Mouse (Mus musculus): ENCODE data around the gene Psmb10. TPM values are rescaled to one million over a fixed set of nuclear protein-coding genes. Genes with fewer than 3 reads are reported as not detected.

The Psmb10 gene
- polyA plus RNA-seq, 1 experiment from 2014 or later, result 29.1 TPM

- WGBS, result 72% methylated on average over 14 of the region's 14 CpGs
- no peak for DNase-seq (ENCODE audit: low spot score)
- no peak overlapping the region for H3K4me3 ChIP-seq
Measured at GRCm38 (mm10) chr8:105961101-105961500, 22.9 kb upstream of the Psmb10 start.

GRCm38 (mm10) chr8:105959350-105959749, 21.1 kb upstream of the Psmb10 start:
- Histone ChIP-seq H3K9me3 (replicated peaks) (no peaks in the 10 kb centered on the region), H3K27ac (replicated peaks) (no peak overlapping the region), H3K4me1 (peaks cover 2% of the 10 kb centered on the region), H3K27me3 (ENCODE audit: low read depth, poor library complexity, severe bottlenecking) (peaks cover 10% of the 10 kb centered on the region), H3K4me3 (no peak overlapping the region), H3K36me3 (peaks cover 14% of the 10 kb centered on the region)
- DNase-seq (ENCODE audit: low spot score), result no peak
- WGBS, result 93% methylated on average over 7 of the region's 7 CpGs

More at GRCm38 (mm10) chr8:105961101-105961500, 22.9 kb upstream of the Psmb10 start:
- peaks cover 9% of the 10 kb centered on the region for H3K36me3 ChIP-seq
- peaks cover 20% of the 10 kb centered on the region for H3K4me1 ChIP-seq
- peaks cover 28% of the 10 kb centered on the region for H3K27me3 ChIP-seq (ENCODE audit: low read depth, poor library complexity, severe bottlenecking)
- no peaks in the 10 kb centered on the region for H3K9me3 ChIP-seq (replicated peaks)
- H3K27ac ChIP-seq (replicated peaks), result no peak overlapping the region

GRCm38 (mm10) chr8:105957813-105958212, 19.6 kb upstream of the Psmb10 start:
- Histone ChIP-seq H3K36me3 (peaks cover 23% of the 10 kb centered on the region), H3K4me1 (no peaks in the 10 kb centered on the region; the same call in 1 of the 2 replicates), H3K9me3 (replicated peaks) (no peaks in the 10 kb centered on the region), H3K27me3 (ENCODE audit: low read depth, poor library complexity, severe bottlenecking) (no peaks in the 10 kb centered on the region), H3K27ac (replicated peaks) (no peak overlapping the region), H3K4me3 (no peak overlapping the region)
- WGBS, result 80% methylated on average over 3 of the region's 4 CpGs
- no peak for DNase-seq (ENCODE audit: low spot score)

- Histone ChIP-seq H3K36me3 (peaks cover 29% of the 10 kb centered on the region), H3K27me3 (ENCODE audit: low read depth, poor library complexity, severe bottlenecking) (no peaks in the 10 kb centered on the region), H3K4me3 (no peak overlapping the region), H3K4me1 (no peaks in the 10 kb centered on the region; the same call in 1 of the 2 replicates), H3K9me3 (replicated peaks) (no peaks in the 10 kb centered on the region), H3K27ac (replicated peaks) (no peak overlapping the region)
- no peak for DNase-seq (ENCODE audit: low spot score)
- 87% methylated on average over 4 of the region's 4 CpGs for WGBS
Measured at GRCm38 (mm10) chr8:105956556-105956955, 18.3 kb upstream of the Psmb10 start.

GRCm38 (mm10) chr8:105951057-105951659, 12.9 kb upstream of the Psmb10 start:
- WGBS, result 59% methylated on average over 7 of the region's 7 CpGs
- Histone ChIP-seq H3K9me3 (replicated peaks) (no peaks in the 10 kb centered on the region), H3K4me1 (0 out of 2 replicates have a peak, but pooled peaks cover 4% of the 10 kb centered on the region), H3K4me3 (no peak overlapping the region), H3K27ac (replicated peaks) (no peak overlapping the region), H3K36me3 (peaks cover 73% of the 10 kb centered on the region), H3K27me3 (ENCODE audit: low read depth, poor library complexity, severe bottlenecking) (no peaks in the 10 kb centered on the region)
- DNase-seq (ENCODE audit: low spot score), result no peak

- Histone ChIP-seq H3K27me3 (ENCODE audit: low read depth, poor library complexity, severe bottlenecking) (no peaks in the 10 kb centered on the region), H3K4me1 (0 out of 2 replicates have a peak, but pooled peaks cover 4% of the 10 kb centered on the region), H3K4me3 (no peak overlapping the region), H3K36me3 (peaks cover 85% of the 10 kb centered on the region), H3K27ac (replicated peaks) (no peak overlapping the region), H3K9me3 (replicated peaks) (no peaks in the 10 kb centered on the region)
- DNase-seq (ENCODE audit: low spot score), result no peak
- 96% methylated on average over 10 of the region's 10 CpGs for WGBS
Measured at GRCm38 (mm10) chr8:105949350-105949749, 11.1 kb upstream of the Psmb10 start.

GRCm38 (mm10) chr8:105943321-105943739, 5.1 kb upstream of the Psmb10 start, which contains the start of gene Lcat:
Gene Lcat, minus strand, starts transcription at chr8:105943382.
- Histone ChIP-seq H3K9me3 (replicated peaks) (no peaks in the 10 kb centered on the region), H3K4me3 (no peak within 1 kb of the TSS), H3K36me3 (peaks cover 52% of the 10 kb centered on the region), H3K27ac (replicated peaks) (peak within 1 kb of the TSS; percentile 13; the same call in 1 of the 2 replicates), H3K27me3 (ENCODE audit: low read depth, poor library complexity, severe bottlenecking) (no peaks in the 10 kb centered on the region), H3K4me1 (peaks cover under 1% of the 10 kb centered on the region)
- WGBS, result 69% methylated on average over 8 of the region's 8 CpGs
- no peak for DNase-seq (ENCODE audit: low spot score)

- 91% methylated on average over 5 of the region's 5 CpGs for WGBS
Measured at GRCm38 (mm10) chr8:105942542-105942941, 4.3 kb upstream of the Psmb10 start.

GRCm38 (mm10) chr8:105942026-105942425, 3.8 kb upstream of the Psmb10 start:
- WGBS, result 92% methylated on average over 11 of the region's 11 CpGs
- Histone ChIP-seq H3K27me3 (ENCODE audit: low read depth, poor library complexity, severe bottlenecking) (no peaks in the 10 kb centered on the region), H3K4me1 (peaks cover 9% of the 10 kb centered on the region), H3K4me3 (no peak overlapping the region), H3K36me3 (peaks cover 39% of the 10 kb centered on the region), H3K27ac (replicated peaks) (no peak overlapping the region), H3K9me3 (replicated peaks) (no peaks in the 10 kb centered on the region)
- DNase-seq (ENCODE audit: low spot score), result no peak

More at GRCm38 (mm10) chr8:105942542-105942941, 4.3 kb upstream of the Psmb10 start:
- no peak overlapping the region for H3K4me3 ChIP-seq
- no peaks in the 10 kb centered on the region for H3K27me3 ChIP-seq (ENCODE audit: low read depth, poor library complexity, severe bottlenecking)
- no peak overlapping the region for H3K27ac ChIP-seq (replicated peaks)
- H3K4me1 ChIP-seq, result peaks cover 9% of the 10 kb centered on the region
- H3K36me3 ChIP-seq, result peaks cover 44% of the 10 kb centered on the region
- DNase-seq (ENCODE audit: low spot score), result no peak
- no peaks in the 10 kb centered on the region for H3K9me3 ChIP-seq (replicated peaks)

- WGBS, result 2% methylated on average over 33 of the region's 33 CpGs
- H3K36me3 ChIP-seq, result no peaks in the 10 kb centered on the region; the same call in 1 of the 2 replicates
- DNase-seq (ENCODE audit: low spot score), result peak; percentile 32
- peak overlapping the region; percentile 86 for H3K4me3 ChIP-seq
- peak overlapping the region; percentile 92 for H3K27ac ChIP-seq (replicated peaks)
- no peaks in the 10 kb centered on the region for H3K9me3 ChIP-seq (replicated peaks)
- H3K4me1 ChIP-seq, result peaks cover 25% of the 10 kb centered on the region
- H3K27me3 ChIP-seq (ENCODE audit: low read depth, poor library complexity, severe bottlenecking), result no peaks in the 10 kb centered on the region
Measured at GRCm38 (mm10) chr8:105937496-105938305, 543 bp downstream of the Psmb10 start.

- Histone ChIP-seq H3K27ac (replicated peaks) (peak overlapping the region; percentile 92), H3K4me1 (peaks cover 25% of the 10 kb centered on the region), H3K27me3 (ENCODE audit: low read depth, poor library complexity, severe bottlenecking) (no peaks in the 10 kb centered on the region), H3K9me3 (replicated peaks) (no peaks in the 10 kb centered on the region), H3K4me3 (peak overlapping the region; percentile 86), H3K36me3 (peaks cover 6% of the 10 kb centered on the region)
- under 1% methylated on average over 29 of the region's 30 CpGs for WGBS
- DNase-seq (ENCODE audit: low spot score), result peak; percentile 91
Measured at GRCm38 (mm10) chr8:105936866-105937475, 1.3 kb downstream of the Psmb10 start.

- Histone ChIP-seq H3K4me3 (peak overlapping the region; percentile 86), H3K4me1 (peaks cover 25% of the 10 kb centered on the region), H3K9me3 (replicated peaks) (no peaks in the 10 kb centered on the region), H3K27ac (replicated peaks) (peak overlapping the region; percentile 92), H3K27me3 (ENCODE audit: low read depth, poor library complexity, severe bottlenecking) (no peaks in the 10 kb centered on the region), H3K36me3 (peaks cover 13% of the 10 kb centered on the region)
- WGBS, result 36% methylated on average over 7 of the region's 7 CpGs
- DNase-seq (ENCODE audit: low spot score), result no peak
Measured at GRCm38 (mm10) chr8:105935863-105936603, 2.2 kb downstream of the Psmb10 start.
